Mouse (Mus musculus): ENCODE data around the gene Olfr98.

DNA sequence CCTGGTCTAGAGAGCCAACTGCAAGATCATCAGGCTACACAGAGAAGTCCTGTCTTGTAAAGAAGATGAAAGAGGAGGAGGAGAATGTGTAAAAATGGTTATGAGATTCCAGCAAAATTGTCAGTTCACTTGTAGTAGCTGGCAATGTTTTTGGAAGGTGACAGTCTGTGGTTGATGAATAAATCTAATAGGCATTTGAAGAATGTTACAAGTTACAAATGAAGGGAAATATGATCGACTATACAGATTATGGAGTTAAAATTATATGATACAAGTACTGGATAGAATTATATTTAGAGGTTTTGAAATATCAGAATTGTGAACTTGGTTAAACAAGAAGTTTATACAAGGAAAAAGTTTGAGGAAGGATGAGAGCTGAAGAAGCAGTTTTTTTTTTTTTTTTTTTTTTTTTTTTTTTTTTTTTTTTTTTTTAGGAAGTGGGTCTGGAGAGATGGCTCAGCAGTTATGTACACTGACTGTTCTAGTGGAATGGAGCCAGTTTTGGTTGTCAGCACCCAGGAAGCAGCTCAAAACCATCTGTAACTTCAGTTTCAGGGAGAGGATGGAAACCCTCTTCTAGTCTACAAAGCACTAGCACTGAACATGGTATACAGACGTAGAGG lies 12.2 kb upstream of the Olfr98 start:
- TF ChIP-seq CTCF (IDR thresholded peaks at IDR 0.05; ENCODE audit: borderline replicate concordance, extremely low read depth, insufficient read depth, insufficient read length): no peak
- no peak for TF ChIP-seq POLR2A (IDR thresholded peaks at IDR 0.05; ENCODE audit: borderline replicate concordance, extremely low read depth, insufficient read depth, insufficient read length, poor library complexity, severe bottlenecking)

Measured in brain, embryonic 14.5 days (tissue).